Mouse (Mus musculus) heart, postnatal 0 days (tissue): ENCODE data around the gene Fgfr2.

Experiments used
- CTCF ChIP-seq: IDR thresholded peaks from 2 replicates; pipeline ENCODE4 v1.5.1; 2016; ENCODE audit warnings: antibody characterized with exemption, control low read depth, low read depth
- EP300 ChIP-seq: IDR thresholded peaks from 2 replicates; pipeline ENCODE4 v1.6.1; 2016; ENCODE audit warnings: antibody characterized with exemption, low read depth

- TF ChIP-seq CTCF (no peak), EP300 (no peak)
Measured at GRCm38 (mm10) chr7:130782501-130783050, 2340.6 kb downstream of the Fgfr2 start.
